Mouse (Mus musculus) forebrain, postnatal 0 days (tissue): Measurements from ENCODE around the gene Col4a1. TPM values are rescaled to one million over a fixed set of nuclear protein-coding genes. Genes with fewer than 3 reads are reported as not detected.

Experiments
- ATAC-seq: fragments of 200-750 bp; cut with Nextera tagmentation; 2 replicates; pipeline ENCODE4 v1.8.0; 2017; ENCODE audit warnings: mild to moderate bottlenecking, moderate library complexity
- DNase-seq: peaks from one replicate; pipeline ENCODE4 v3.0.0-alpha.2; 2015
- H3K27ac ChIP-seq: fragments of 300-500 bp; sonication (generic); 2 replicates; pipeline ENCODE4 v1.5.1; 2014; ENCODE audit warnings: low read depth, mild to moderate bottlenecking, antibody characterized with exemption, low read length, moderate library complexity, mixed read lengths
- H3K27me3 ChIP-seq: fragments of 300-500 bp; sonication (generic); 2 replicates; pipeline ENCODE4 v1.6.1; 2014; ENCODE audit warnings: mild to moderate bottlenecking, low read length, mixed read lengths; ENCODE audit not compliant: insufficient read depth
- H3K36me3 ChIP-seq: fragments of 300-500 bp; sonication (generic); 2 replicates; pipeline ENCODE4 v1.6.1; 2014; ENCODE audit warnings: mild to moderate bottlenecking, moderate library complexity; ENCODE audit not compliant: insufficient read depth
- H3K4me1 ChIP-seq: fragments of 300-500 bp; sonication (generic); 2 replicates; pipeline ENCODE4 v1.6.1; 2014; ENCODE audit warnings: antibody characterized with exemption; ENCODE audit not compliant: insufficient read depth
- H3K4me2 ChIP-seq: fragments of 300-500 bp; sonication (generic); 2 replicates; pipeline ENCODE4 v1.6.1; 2014; ENCODE audit warnings: low read depth, mild to moderate bottlenecking, moderate library complexity
- H3K4me3 ChIP-seq: fragments of 300-500 bp; sonication (generic); 2 replicates; pipeline ENCODE4 v1.5.1; 2014; ENCODE audit warnings: low read depth, low read length, mixed read lengths
- H3K9ac ChIP-seq: fragments of 300-500 bp; sonication (generic); 2 replicates; pipeline ENCODE4 v1.6.1; 2014; ENCODE audit warnings: mild to moderate bottlenecking
- H3K9me3 ChIP-seq: fragments of 300-500 bp; sonication (generic); 2 replicates; pipeline ENCODE4 v1.6.1; 2016; ENCODE audit warnings: low read length
- CTCF ChIP-seq: sonication (generic); IDR thresholded peaks from 2 replicates; pipeline ENCODE4 v1.5.1; 2016; ENCODE audit warnings: antibody characterized with exemption, control low read depth, low read depth
- WGBS: fragments of 180-500 bp; shearing (Covaris S2); extraction: QIAGEN DNeasy Blood & Tissue Kit; methylation state at CpG from one replicate; pipeline ENCODE4 v1.1.7; 2014; 5-methylcytosine and 5-hydroxymethylcytosine counted together
- polyA plus RNA-seq: library from polyadenylated mRNA; unstranded; fragments of >200 nt; fragmentation: Nextera tagmentation; extraction: Ambion mirVana; gene quantifications from 2 replicates; pipeline ENCODE4 v1.2.1, GENCODE M21; 2015
- total RNA-seq: library from RNA; depleted of rRNA; stranded (reverse); fragments of >200 nt; gene quantifications from 2 replicates; pipeline ENCODE4 v1.2.3, GENCODE M21; 2014; rRNA removed

The Col4a1 gene
- total RNA-seq, result 114 and 217 TPM in 2 replicates
- polyA plus RNA-seq, result 43.1 and 45.1 TPM in 2 replicates

DNA sequence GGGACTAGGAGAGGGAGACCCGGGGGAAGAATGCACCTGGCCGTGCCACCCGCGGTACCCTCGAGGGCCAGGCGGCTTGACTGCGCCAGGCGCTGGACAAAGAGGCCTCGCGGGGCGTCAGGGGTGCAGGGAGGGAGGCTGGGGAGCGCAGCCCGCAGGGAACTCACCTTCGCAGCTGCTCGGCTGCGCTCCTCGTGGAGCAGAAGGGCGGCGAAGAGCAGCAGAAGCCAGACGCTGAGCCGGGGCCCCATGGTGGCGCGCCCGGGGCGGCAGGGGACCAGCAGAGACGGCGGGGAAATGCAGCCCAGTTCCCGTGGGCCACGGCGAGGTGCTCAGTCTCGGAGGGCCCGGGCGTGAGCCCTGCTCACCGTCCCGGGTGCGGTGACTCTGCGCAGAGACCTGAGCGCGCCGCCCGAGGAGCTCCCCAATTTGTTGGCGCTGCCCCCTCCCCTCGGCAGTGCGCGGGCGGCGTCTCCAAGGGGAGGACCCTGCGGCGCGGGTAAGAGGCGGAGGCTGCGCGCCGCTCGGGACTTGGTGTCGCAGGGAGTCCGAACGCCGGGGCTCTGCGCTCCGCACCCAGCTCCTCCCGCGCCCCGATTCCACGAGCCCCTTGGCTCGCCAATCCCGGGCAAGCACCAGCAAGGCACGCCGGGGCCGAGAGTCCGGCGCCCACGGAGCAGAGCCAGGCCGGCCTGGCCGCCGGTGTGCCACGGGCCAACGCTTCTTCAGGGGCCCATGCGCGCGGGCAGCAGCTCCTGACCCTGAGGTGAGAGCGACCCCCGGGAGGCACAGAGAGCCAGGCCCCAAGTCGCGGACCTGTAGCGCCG lies at the start of gene Col4a1, which contains the start of gene Col4a2:
Col4a1 (minus strand) TSS at position 478 of the 827 bp plus-strand sequence.
Col4a2 (plus strand) TSS at position 457 of the 827 bp plus-strand sequence.
- H3K27me3 ChIP-seq, result peaks cover 6% of the 10 kb centered on the region

DNA sequence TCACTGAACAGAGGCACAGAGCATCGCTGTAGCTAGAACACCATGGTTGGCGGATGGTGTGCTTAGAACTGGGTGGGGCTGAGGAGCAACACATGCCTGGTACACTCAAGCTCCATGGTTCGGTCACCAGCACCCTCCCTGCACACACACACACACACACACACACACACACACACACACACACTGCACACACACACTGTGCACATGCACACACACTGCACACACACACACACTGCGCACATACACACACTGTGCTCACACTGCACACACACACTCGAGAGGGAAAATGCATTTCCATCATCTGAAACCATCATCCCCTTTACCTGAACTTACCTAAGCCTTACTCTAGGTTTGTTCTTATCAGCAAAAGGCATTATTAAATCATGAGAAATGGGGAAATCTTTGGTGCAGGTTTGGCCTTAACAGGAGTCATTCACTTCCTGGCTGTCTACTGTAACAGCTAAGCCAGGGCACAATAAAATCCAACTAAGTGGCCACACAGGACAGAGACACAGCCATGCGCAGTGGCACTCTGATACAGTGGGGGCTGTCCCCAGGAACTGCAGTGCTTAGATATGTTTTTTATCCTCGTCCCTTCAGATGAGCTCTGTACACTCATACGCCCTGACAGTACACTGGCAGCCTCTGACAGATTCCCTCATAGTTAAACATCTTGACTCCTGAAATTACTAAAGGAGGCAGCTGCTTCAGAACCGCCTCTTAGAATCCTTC lies 49.1 kb upstream of the Col4a1 start:
- H3K4me3 ChIP-seq, result no peak overlapping the region
- peaks cover 8% of the 10 kb centered on the region for H3K4me1 ChIP-seq
- H3K36me3 ChIP-seq, result no peaks in the 10 kb centered on the region
- no peak for TF ChIP-seq CTCF
- no peak overlapping the region for H3K27ac ChIP-seq
- 66% methylated on average over 9 of the region's 9 CpGs for WGBS
- no peak overlapping the region for H3K4me2 ChIP-seq
- H3K27me3 ChIP-seq, result no peaks in the 10 kb centered on the region
- H3K9me3 ChIP-seq, result no peaks in the 10 kb centered on the region
- ATAC-seq (peak; percentile 42; the same call in 1 of the 2 replicates), DNase-seq (no peak)
- no peak overlapping the region for H3K9ac ChIP-seq

More for the DNA sequence above, at the start of gene Col4a1, which contains the start of gene Col4a2:
- no peaks in the 10 kb centered on the region for H3K36me3 ChIP-seq
- no peaks in the 10 kb centered on the region for H3K9me3 ChIP-seq
- peak within 1 kb of the TSS; percentile 77 for H3K9ac ChIP-seq
- ATAC-seq (peak; percentile 91), DNase-seq (peak; percentile 86)
- TF ChIP-seq CTCF, result no peak
- peak within 1 kb of the TSS; percentile 72 for H3K4me3 ChIP-seq
- peaks cover 10% of the 10 kb centered on the region for H3K4me1 ChIP-seq
- peak within 1 kb of the TSS; percentile 70 for H3K27ac ChIP-seq
- peak within 1 kb of the TSS; percentile 89 for H3K4me2 ChIP-seq
- 2% methylated on average over 81 of the region's 87 CpGs for WGBS

DNA sequence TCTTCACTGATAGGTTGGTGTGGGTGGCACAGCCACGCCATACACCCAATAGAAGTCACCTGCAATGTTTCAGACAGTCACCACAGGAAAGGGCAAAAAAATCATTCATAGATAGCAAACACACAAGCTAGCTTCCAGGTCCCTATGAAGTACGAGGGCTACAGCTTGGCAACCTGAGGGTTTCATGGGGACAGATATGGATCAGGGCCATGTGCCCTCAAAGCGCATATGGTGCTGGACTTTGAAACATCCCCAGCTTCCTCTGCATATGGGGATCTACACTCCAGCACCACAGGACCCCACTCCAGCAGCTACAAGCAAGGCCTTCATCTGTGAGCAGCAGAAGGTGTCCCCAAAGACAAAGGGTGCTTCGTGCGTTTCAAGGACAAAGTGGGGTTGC lies 47.2 kb upstream of the Col4a1 start:
- no peak for TF ChIP-seq CTCF
- no peak for ATAC-seq
- H3K36me3 ChIP-seq, result no peaks in the 10 kb centered on the region
- 86% methylated on average over 5 of the region's 5 CpGs for WGBS
- H3K27me3 ChIP-seq, result no peaks in the 10 kb centered on the region
- H3K4me3 ChIP-seq, result no peak overlapping the region
- no peak overlapping the region for H3K27ac ChIP-seq
- no peak overlapping the region for H3K4me2 ChIP-seq
- peaks cover 8% of the 10 kb centered on the region for H3K4me1 ChIP-seq
- H3K9ac ChIP-seq, result no peak overlapping the region
- DNase-seq, result no peak
- no peaks in the 10 kb centered on the region for H3K9me3 ChIP-seq

DNA sequence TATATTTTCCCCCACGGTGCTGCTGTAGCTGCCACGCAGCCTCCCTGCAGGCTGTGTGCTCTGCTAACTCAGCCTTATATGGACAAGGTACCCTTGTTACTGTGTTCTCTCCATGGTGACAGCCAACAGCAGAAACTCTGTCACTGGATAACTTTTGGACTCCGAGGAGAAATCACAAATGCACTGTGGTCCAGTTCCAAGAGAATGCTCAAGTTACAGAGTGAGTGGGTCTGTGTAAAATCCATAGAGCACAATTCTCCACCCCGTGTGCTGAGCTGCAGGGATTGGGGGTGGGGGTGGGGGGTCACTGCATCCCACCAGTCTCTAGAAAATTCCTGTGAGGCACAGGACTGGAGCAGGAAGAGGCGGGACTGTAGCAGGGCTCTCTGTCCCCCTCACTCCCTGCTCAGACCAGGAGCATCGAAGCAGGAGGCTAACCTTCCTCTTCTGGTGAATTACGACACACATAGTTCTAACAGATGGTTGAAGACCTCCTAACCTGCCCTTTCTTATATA lies 45.4 kb upstream of the Col4a1 start:
- Histone ChIP-seq H3K4me1 (peaks cover 8% of the 10 kb centered on the region), H3K4me2 (no peak overlapping the region), H3K9me3 (no peaks in the 10 kb centered on the region), H3K36me3 (no peaks in the 10 kb centered on the region), H3K27me3 (no peaks in the 10 kb centered on the region), H3K9ac (no peak overlapping the region), H3K4me3 (no peak overlapping the region), H3K27ac (no peak overlapping the region)
- 74% methylated on average over 7 of the region's 7 CpGs for WGBS
- DNase-seq (no peak), ATAC-seq (no peak)
- TF ChIP-seq CTCF, result no peak

DNA sequence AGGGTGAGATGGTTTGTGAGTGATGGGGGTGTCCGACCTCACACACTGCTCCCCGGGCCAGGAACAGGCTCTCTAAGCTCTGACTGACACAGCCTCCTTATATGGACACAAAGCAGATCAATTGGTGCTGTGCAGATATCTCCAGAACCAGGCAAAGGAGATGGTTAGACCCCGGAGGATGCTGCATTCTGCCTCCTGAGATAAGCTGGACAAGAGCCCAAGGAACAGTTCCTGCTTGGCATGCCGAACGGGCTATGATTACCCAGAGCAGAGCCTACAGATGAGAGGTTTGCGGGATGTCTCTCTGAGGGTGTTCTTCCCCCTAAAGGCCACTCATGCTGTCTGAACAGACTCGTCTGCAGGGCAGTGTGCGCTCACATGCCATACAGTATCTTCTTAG lies 44.1 kb upstream of the Col4a1 start:
- Histone ChIP-seq H3K27me3 (no peaks in the 10 kb centered on the region), H3K4me2 (no peak overlapping the region), H3K27ac (no peak overlapping the region), H3K36me3 (no peaks in the 10 kb centered on the region), H3K4me3 (no peak overlapping the region), H3K9ac (no peak overlapping the region), H3K9me3 (no peaks in the 10 kb centered on the region), H3K4me1 (no peaks in the 10 kb centered on the region)
- ATAC-seq (no peak), DNase-seq (no peak)
- 80% methylated on average over 8 of the region's 8 CpGs for WGBS
- TF ChIP-seq CTCF, result no peak

DNA sequence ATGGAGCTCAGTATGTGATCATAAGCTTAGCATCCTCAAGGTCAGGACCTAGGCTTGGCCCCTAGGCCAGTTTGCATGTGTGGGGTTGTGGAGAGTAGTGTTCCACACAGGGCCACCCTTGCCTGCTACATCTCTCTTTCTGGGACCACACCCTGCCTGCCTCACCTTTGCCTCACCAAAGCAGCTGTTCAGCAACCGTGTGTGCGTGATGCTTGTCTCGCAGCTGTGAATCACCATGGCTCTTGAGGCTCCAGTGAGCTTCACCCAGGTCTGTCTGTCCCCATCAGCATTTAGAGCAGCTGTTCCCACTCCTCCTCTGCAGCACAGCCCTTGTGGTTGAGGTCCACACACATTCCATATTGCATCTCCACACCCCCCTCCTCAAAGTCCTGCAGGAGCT lies 43.3 kb upstream of the Col4a1 start:
- Histone ChIP-seq H3K4me1 (no peaks in the 10 kb centered on the region), H3K36me3 (no peaks in the 10 kb centered on the region), H3K4me3 (no peak overlapping the region), H3K27me3 (no peaks in the 10 kb centered on the region), H3K4me2 (no peak overlapping the region), H3K9me3 (no peaks in the 10 kb centered on the region), H3K27ac (no peak overlapping the region), H3K9ac (no peak overlapping the region)
- ATAC-seq, result no peak
- no peak for TF ChIP-seq CTCF
- no peak for DNase-seq
- 95% methylated on average over 3 of the region's 3 CpGs for WGBS
